Mouse (Mus musculus): ENCODE measurements around the gene Pnpla3.
A peak's percentile ranks its signal among the peaks of the same experiment; 100 is the strongest.

Gene Pnpla3

GRCm38 (mm10) chr15:84217969-84218782 lies 50.5 kb downstream of the Pnpla3 start:
- DNase-seq (ENCODE audit: low spot score): no peak

- DNase-seq (ENCODE audit: low spot score): no peak
Observed at GRCm38 (mm10) chr15:84218783-84219271, 51.2 kb downstream of the Pnpla3 start.

GRCm38 (mm10) chr15:84221539-84221938 lies 53.9 kb downstream of the Pnpla3 start:
- DNase-seq (ENCODE audit: low spot score): no peak

- DNase-seq (ENCODE audit: low spot score): no peak
Observed at GRCm38 (mm10) chr15:84223423-84223822, 55.8 kb downstream of the Pnpla3 start.

GRCm38 (mm10) chr15:84224779-84225178 lies 57.1 kb downstream of the Pnpla3 start:
- DNase-seq (ENCODE audit: low spot score): no peak

GRCm38 (mm10) chr15:84226918-84227317 lies 59.3 kb downstream of the Pnpla3 start:
- DNase-seq (ENCODE audit: low spot score): no peak

- no peak for DNase-seq (ENCODE audit: low spot score)
Observed at GRCm38 (mm10) chr15:84230661-84231060, 63.0 kb downstream of the Pnpla3 start.

- no peak for DNase-seq (ENCODE audit: low spot score)
Observed at GRCm38 (mm10) chr15:84231113-84231712, 63.6 kb downstream of the Pnpla3 start.

- DNase-seq (ENCODE audit: low spot score): peak; percentile 62
Observed at GRCm38 (mm10) chr15:84231721-84232561, 64.3 kb downstream of the Pnpla3 start, which contains the start of gene Parvb. Parvb (plus strand) TSS chr15:84232043.

- DNase-seq (ENCODE audit: low spot score): no peak
Observed at GRCm38 (mm10) chr15:84232609-84233008, 65.0 kb downstream of the Pnpla3 start.

- peak; percentile 54 for DNase-seq (ENCODE audit: low spot score)
Observed at GRCm38 (mm10) chr15:84234794-84235581, 67.4 kb downstream of the Pnpla3 start.

- no peak for DNase-seq (ENCODE audit: low spot score)
Observed at GRCm38 (mm10) chr15:84235646-84236045, 68.0 kb downstream of the Pnpla3 start.

Measured in retina, embryonic 14.5 days (tissue).